Mouse (Mus musculus) R1 (cell line): ENCODE data around the gene E130114P18Rik.

ENCODE experiments used
- DNase-seq: peaks from one replicate; pipeline ENCODE4 v3.0.0-alpha.2; 2018; ENCODE audit warnings: low read depth, low spot score

Gene E130114P18Rik

DNA sequence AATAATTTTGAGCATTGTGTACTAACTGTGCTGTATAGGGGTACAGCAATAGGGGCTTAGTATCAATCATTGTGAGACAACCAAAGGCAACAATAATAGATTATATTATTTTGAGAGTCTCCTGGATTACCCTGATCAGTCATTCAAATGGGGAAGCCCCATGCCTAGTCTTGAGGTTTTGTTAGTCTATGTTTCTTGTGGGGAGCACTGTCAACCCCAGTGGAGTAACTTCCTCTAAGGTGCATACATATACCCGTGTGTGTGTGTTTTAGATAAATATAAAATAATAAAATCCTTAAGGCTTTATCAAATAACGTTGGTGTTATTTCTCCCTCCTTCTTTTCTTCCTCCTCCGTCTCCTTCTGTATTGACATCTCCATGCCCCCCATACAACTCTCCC lies 208.6 kb downstream of the E130114P18Rik start:
- no peak for DNase-seq

DNA sequence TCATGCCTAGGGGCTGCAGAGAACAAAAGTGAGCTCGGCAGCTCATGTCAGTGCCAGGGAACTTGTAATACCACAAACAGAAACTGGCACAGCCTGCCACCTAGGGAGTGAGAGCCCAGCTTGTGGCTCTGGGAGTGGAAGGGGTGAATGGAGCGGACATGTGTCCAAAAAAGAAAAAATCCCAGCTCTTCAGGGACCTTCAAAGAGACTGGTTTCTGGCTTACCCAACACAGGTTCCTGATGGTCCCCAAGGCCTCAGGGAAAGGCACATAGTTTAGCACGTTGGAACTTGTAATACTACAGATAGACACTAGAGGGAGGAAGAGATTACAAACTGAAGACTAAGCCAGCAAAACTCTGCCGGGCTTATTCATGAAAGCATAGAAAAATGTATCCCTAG lies 213.2 kb downstream of the E130114P18Rik start:
- DNase-seq, result peak; percentile 59

DNA sequence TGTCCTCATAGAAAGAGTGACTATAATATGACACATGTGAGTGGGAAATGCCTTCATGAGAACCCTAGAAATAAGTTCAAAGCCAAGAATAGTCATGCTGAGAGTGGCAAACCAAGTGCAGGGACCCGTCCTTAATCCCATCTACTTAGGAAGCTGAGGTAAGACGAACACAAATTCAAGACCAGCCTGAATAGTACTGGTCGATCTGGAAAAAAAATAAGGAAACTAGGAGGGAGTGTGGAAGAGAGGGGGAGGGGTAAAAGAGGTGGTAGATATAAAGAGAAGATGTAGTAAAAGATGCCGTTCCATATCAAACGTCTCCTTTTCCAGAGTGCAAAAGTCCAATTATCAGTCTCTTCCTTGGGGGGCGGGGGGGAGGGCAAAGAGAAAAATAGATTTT lies 213.7 kb downstream of the E130114P18Rik start:
- no peak for DNase-seq

DNA sequence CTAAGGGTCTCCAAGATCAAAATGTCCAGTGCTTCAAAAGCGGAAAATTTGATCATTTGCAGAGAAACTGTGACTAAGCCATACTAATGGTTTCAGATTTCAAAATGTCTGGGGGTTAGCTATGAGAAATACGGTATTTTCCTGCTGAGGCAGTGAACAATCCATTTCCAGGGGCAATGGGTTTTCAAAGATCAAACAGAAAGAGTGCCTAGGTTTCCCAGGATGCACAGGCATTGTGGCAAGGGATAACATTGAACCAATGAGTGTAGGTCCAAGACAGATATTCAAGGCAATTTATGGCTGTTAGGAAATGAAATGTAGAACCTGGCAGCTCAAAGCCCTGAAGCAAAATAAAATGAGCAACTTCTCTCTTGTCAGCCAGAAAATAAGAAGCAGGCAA lies 220.3 kb downstream of the E130114P18Rik start:
- DNase-seq, result no peak

DNA sequence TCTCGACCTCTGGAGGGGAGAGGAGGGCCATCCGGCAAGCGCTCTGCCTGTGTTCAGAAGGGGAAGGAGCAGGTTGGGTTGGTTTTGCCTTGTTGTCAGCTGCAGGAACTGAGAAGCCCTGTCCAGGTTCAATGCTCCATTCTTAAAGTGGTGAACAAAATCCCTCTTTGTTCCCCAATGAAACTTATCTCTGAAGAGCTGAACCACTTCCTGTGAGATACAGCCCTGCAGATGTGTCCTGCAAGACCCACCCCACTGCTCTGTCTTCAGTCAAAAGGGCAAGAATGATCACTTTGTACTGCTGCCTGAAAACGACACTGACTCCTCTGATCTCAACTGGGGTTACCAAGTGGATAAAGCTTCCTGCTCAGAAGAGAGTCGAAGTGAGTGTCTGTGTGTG lies 233.9 kb downstream of the E130114P18Rik start:
- no peak for DNase-seq

DNA sequence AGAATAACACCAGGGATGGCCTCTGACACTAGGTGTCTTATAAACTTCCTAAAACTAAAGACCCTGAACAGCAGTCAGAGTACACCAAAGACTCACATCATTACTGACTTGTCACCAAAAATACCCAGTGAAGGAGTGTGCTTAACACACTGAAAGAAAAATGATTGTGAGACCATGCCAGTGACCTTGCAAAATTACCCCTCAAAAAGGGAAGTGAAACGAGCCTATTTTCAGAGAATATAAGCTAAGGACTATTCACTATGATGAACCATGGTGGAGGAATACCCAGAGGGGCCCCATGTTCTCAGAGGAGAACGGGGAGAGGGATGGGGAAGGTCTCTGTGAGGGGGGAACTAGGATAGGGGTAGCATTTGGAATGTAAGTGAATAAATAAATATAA lies 245.8 kb downstream of the E130114P18Rik start:
- no peak for DNase-seq

DNA sequence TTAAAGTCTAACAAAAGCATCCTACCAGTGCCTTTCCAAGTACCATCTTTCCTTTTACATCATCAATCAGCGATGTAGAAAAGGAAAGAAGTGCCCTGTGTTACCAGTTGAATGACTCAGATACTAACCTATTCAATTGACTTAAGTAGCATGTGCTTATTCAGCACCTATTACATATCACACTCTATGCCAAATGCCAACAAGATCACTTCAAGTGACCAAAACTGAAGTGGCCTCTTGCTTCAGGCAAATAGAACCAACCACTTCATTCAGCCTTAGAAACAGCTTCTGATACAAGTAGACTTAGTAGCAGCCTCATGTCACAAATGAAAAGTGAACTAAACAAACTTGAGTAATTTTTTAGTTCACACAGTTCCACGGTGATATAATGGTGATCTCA lies 249.4 kb downstream of the E130114P18Rik start:
- DNase-seq, result no peak
